Mouse (Mus musculus): ENCODE results near the gene Sdhb.

- no peak for TF ChIP-seq POLR2A (IDR thresholded peaks at IDR 0.05; ENCODE audit: insufficient read depth, low read length)
- no peak for TF ChIP-seq CTCF (IDR thresholded peaks at IDR 0.05; ENCODE audit: low read depth, low read length)
Measured at GRCm38 (mm10) chr4:141014114-141014513, 53.1 kb downstream of the Sdhb start.
